Comparison of ENCODE assay signal across 24 mouse cellular contexts in genomic region chrX:101157488-101157887, GRCm38 (mm10).
DNase-seq lines count a peak whose midpoint lies in the region; ATAC-seq and TF ChIP-seq lines count a peak whose summit lies in the region.
"Had no signal": no experiment of that assay in that cellular context is flagged by ENCODE, and none has a peak within 500 bp of the region (broad histone marks: within the 10 kb centered on the region; RNA-seq: fewer than 3 reads in every experiment).

No protein-coding gene starts in this region.

- H3K4me1 ChIP-seq in lung, postnatal 0 days (ENCODE audit: insufficient read depth, low read depth, low read length), result no peaks in the 10 kb centered on the region
- no peaks in the 10 kb centered on the region for H3K4me1 ChIP-seq in hindbrain, embryonic 11.5 days (replicated peaks; ENCODE audit: control insufficient read depth, insufficient read depth, low read length)
- H3K4me1 ChIP-seq: hindbrain, embryonic 15.5 days; intestine, embryonic 15.5 days; liver, embryonic 13.5 days; lung, embryonic 15.5 days; midbrain, embryonic 15.5 days; neural tube, embryonic 13.5 days had no signal

- WGBS in lung, postnatal 0 days, result 73% methylated on average over 2 of the region's 2 CpGs
- 90% methylated on average over 2 of the region's 2 CpGs for WGBS in hindbrain, embryonic 11.5 days

- H3K36me3 ChIP-seq in lung, postnatal 0 days (ENCODE audit: insufficient read depth, low read length), result no peaks in the 10 kb centered on the region
- H3K36me3 ChIP-seq in C2C12 (ENCODE audit: control insufficient read depth, insufficient read depth) (no peaks in the 10 kb centered on the region), myocyte (ENCODE audit: control insufficient read depth, insufficient read depth) (no peaks in the 10 kb centered on the region)
- H3K36me3 ChIP-seq in hindbrain, embryonic 11.5 days (ENCODE audit: control insufficient read depth, insufficient read depth, low read length), result no peaks in the 10 kb centered on the region
- H3K36me3 ChIP-seq: embryonic facial prominence, embryonic 10.5 days; hindbrain, embryonic 15.5 days; intestine, embryonic 15.5 days; liver, embryonic 13.5 days; lung, embryonic 15.5 days; midbrain, embryonic 15.5 days; neural tube, embryonic 13.5 days had no signal

- TF ChIP-seq EP300 in lung, postnatal 0 days (IDR thresholded peaks at IDR 0.05), result no peak

- no peak for ATAC-seq in lung, postnatal 0 days
- no peak for ATAC-seq in hindbrain, embryonic 11.5 days (ENCODE audit: low FRiP score)
- ATAC-seq: forebrain, postnatal 0 days; intestine, embryonic 15.5 days; midbrain, embryonic 15.5 days had no signal

- no peak for TF ChIP-seq CTCF in lung, postnatal 0 days (IDR thresholded peaks at IDR 0.05)
- TF ChIP-seq CTCF in C2C12 (IDR thresholded peaks at IDR 0.05; ENCODE audit: control insufficient read depth, insufficient read depth, insufficient read length), result no peak

- H3ac ChIP-seq in C2C12 (ENCODE audit: control insufficient read depth, insufficient read length, low read depth) (no peak overlapping the region), myocyte (ENCODE audit: control insufficient read depth, insufficient read length) (no peak overlapping the region)

- no peaks in the 10 kb centered on the region for H3K79me3 ChIP-seq in C2C12 (ENCODE audit: low read depth)

- TF ChIP-seq POLR2A in myocyte (IDR thresholded peaks at IDR 0.05; ENCODE audit: insufficient read length, low read depth), result no peak

- H3K9me3 ChIP-seq in lung, postnatal 0 days (ENCODE audit: low read length), result no peaks in the 10 kb centered on the region
- no peaks in the 10 kb centered on the region for H3K9me3 ChIP-seq in hindbrain, embryonic 11.5 days (ENCODE audit: control insufficient read depth, low read length)
- H3K9me3 ChIP-seq: embryonic facial prominence, embryonic 10.5 days; hindbrain, embryonic 15.5 days; intestine, embryonic 15.5 days; liver, embryonic 13.5 days; lung, embryonic 15.5 days; midbrain, embryonic 15.5 days; neural tube, embryonic 13.5 days had no signal

- peak; percentile 3 for DNase-seq in lung, adult 18-20 months
- DNase-seq in lung, postnatal 0 days (ENCODE audit: low spot score), result no peak
- peak; percentile 65 for DNase-seq in fat pad, adult 2 months (ENCODE audit: extremely low read depth, low read depth, low spot score)
- no peak for DNase-seq in hindbrain, embryonic 11.5 days (ENCODE audit: low spot score)
- no peak for DNase-seq in layer of hippocampus, postnatal 36 days
- DNase-seq: adrenal gland, postnatal 36 days; cerebellum, adult 11-12 months; cerebellum, postnatal 10 days; forebrain, postnatal 0 days; gastrocnemius, postnatal 25 days; heart, postnatal 4 days; liver, embryonic 13.5 days; retina, postnatal 1 day; right cerebral cortex, postnatal 25 days; thymus, postnatal 14 days had no signal

- H3K4me2 ChIP-seq in lung, postnatal 0 days (replicated peaks; ENCODE audit: low read depth, low read length), result no peak overlapping the region
- H3K4me2 ChIP-seq in myocyte (ENCODE audit: low read depth), result no peak overlapping the region
- no peak overlapping the region for H3K4me2 ChIP-seq in hindbrain, embryonic 11.5 days (replicated peaks; ENCODE audit: low read depth, low read length)
- H3K4me2 ChIP-seq: hindbrain, embryonic 15.5 days; intestine, embryonic 15.5 days; liver, embryonic 13.5 days; lung, embryonic 15.5 days; midbrain, embryonic 15.5 days; neural tube, embryonic 13.5 days had no signal

- H3K27ac ChIP-seq in lung, postnatal 0 days (ENCODE audit: low read length), result no peak overlapping the region
- no peak overlapping the region for H3K27ac ChIP-seq in hindbrain, embryonic 11.5 days (ENCODE audit: low read depth, low read length)
- H3K27ac ChIP-seq: embryonic facial prominence, embryonic 10.5 days; hindbrain, embryonic 15.5 days; intestine, embryonic 15.5 days; kidney, postnatal 0 days; liver, embryonic 13.5 days; lung, embryonic 15.5 days; midbrain, embryonic 15.5 days; neural tube, embryonic 13.5 days had no signal

- H3K9ac ChIP-seq in lung, postnatal 0 days (replicated peaks; ENCODE audit: low read depth), result no peak overlapping the region
- no peak overlapping the region for H3K9ac ChIP-seq in hindbrain, embryonic 11.5 days (ENCODE audit: low read depth, low read length)
- H3K9ac ChIP-seq: forebrain, postnatal 0 days; hindbrain, embryonic 15.5 days; intestine, embryonic 15.5 days; liver, embryonic 13.5 days; lung, embryonic 15.5 days; midbrain, embryonic 15.5 days; neural tube, embryonic 13.5 days had no signal

- H3K79me2 ChIP-seq in C2C12 (ENCODE audit: control insufficient read depth, insufficient read depth) (no peaks in the 10 kb centered on the region), myocyte (ENCODE audit: control insufficient read depth, insufficient read depth) (no peaks in the 10 kb centered on the region)

- H3K4me3 ChIP-seq in lung, postnatal 0 days (ENCODE audit: low read depth, low read length), result no peak overlapping the region
- no peak overlapping the region for H3K4me3 ChIP-seq in C2C12 (ENCODE audit: insufficient read depth, poor library complexity, severe bottlenecking)
- H3K4me3 ChIP-seq in myocyte, result no peak overlapping the region
- H3K4me3 ChIP-seq in hindbrain, embryonic 11.5 days (ENCODE audit: low read depth, low read length), result no peak overlapping the region
- H3K4me3 ChIP-seq: embryonic facial prominence, embryonic 10.5 days; hindbrain, embryonic 15.5 days; intestine, embryonic 15.5 days; liver, embryonic 13.5 days; lung, embryonic 15.5 days; midbrain, embryonic 15.5 days; neural tube, embryonic 13.5 days had no signal

- no peaks in the 10 kb centered on the region for H3K27me3 ChIP-seq in lung, postnatal 0 days (replicated peaks; ENCODE audit: insufficient read depth, low read length)
- H3K27me3 ChIP-seq in C2C12 (ENCODE audit: control insufficient read depth, insufficient read depth, insufficient read length), result no peaks in the 10 kb centered on the region
- no peaks in the 10 kb centered on the region for H3K27me3 ChIP-seq in myocyte (ENCODE audit: control insufficient read depth, insufficient read depth, insufficient read length)
- H3K27me3 ChIP-seq in hindbrain, embryonic 11.5 days (ENCODE audit: control insufficient read depth, insufficient read depth, low read length), result no peaks in the 10 kb centered on the region
- H3K27me3 ChIP-seq: hindbrain, embryonic 15.5 days; intestine, embryonic 15.5 days; liver, embryonic 13.5 days; lung, embryonic 15.5 days; midbrain, embryonic 15.5 days; neural tube, embryonic 13.5 days had no signal

TF ChIP-seq in C2C12, 6 proteins besides CTCF, POLR2A, EP300 and RAD21:
- TF ChIP-seq MYOD1 (IDR thresholded peaks at IDR 0.05; ENCODE audit: control insufficient read depth, insufficient read length, low read depth) (no peak), CEBPB (IDR thresholded peaks at IDR 0.05; ENCODE audit: low read depth) (peak; percentile 58), USF1 (IDR thresholded peaks at IDR 0.05; ENCODE audit: low read depth) (no peak)
TF ChIP-seq in C2C12: peak in this region for 1.

TF ChIP-seq in myocyte, 11 proteins besides CTCF, POLR2A, EP300 and RAD21:
- TF ChIP-seq POLR2AphosphoS2 (IDR thresholded peaks at IDR 0.05; ENCODE audit: insufficient read length, low read depth) (no peak), CEBPB (IDR thresholded peaks at IDR 0.05; ENCODE audit: insufficient read depth, poor library complexity, severe bottlenecking) (0 out of 2 replicates have a peak, but pooled peaks have one; percentile 58)

Comparison
In these comparisons a context has a peak if more than half of its experiments do, and no peak if none do; other contexts are left out.
1. DNase-seq: peak in lung, adult 18-20 months (2 of 2) and fat pad, adult 2 months (single experiment); none in lung, postnatal 0 days (single experiment), hindbrain, embryonic 11.5 days (single experiment) and layer of hippocampus, postnatal 36 days (0 of 2).